Mouse (Mus musculus) A20 (cell line): ENCODE data around the gene Olfr1095.

Experiments used
- DNase-seq: peaks from one replicate; pipeline ENCODE4 v3.0.0-alpha.2; 2011; ENCODE audit warnings: low read depth, low spot score

Olfr1095 gene

GRCm38 (mm10) chr2:86851596-86851995, at the start of gene Olfr1095:
Gene Olfr1095 (minus strand): TSS chr2:86851696.
- no peak for DNase-seq

DNA sequence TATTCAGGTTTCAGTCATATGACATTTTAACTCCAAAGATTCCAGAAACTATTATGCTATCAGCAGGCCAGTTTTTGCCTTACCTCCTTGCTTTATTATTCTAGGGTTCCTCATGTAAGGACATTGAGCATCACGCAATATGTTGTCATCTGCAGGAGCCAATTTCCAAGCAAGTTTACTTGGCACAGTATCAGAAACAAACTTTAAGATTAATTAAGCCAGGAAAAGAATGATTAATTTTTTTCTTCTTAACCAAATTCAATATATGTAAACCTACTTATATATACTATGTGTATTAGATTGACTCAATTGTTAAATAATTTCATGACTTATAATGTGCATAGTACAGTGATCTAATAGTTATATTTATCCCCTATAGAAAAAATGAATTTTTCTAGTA, 40.6 kb upstream of the Olfr1095 start, which contains the start of gene Olfr1097:
TSS of gene Olfr1097 (minus strand) at position 101 of the 400 bp plus-strand sequence.
- no peak for DNase-seq

- no peak for DNase-seq
Observed at GRCm38 (mm10) chr2:86874702-86875101, 23.2 kb upstream of the Olfr1095 start, which contains the start of gene Gm13723. Gene Gm13723 (minus strand): TSS chr2:86874802.

DNA sequence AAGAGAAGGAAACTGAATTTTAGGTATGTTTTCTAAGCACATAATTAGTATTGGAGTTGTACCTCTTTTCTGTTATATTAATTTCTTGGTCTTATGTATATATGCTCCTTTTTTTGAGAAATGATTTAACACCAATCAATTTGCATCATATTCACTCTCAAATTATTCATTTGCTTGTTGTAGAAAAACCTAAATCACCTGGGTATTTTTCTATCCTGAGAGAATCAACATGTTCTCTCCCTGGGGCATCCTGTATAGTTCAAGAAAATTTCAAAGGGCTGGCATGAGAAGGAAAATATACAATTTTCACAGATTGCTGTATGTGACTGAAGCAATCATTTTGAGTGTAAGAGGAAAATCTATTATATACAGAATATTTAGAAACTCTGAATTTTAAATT, 27.1 kb downstream of the Olfr1095 start, which contains the start of gene Olfr1094:
TSS of gene Olfr1094 (plus strand) at position 301 of the 400 bp plus-strand sequence.
- DNase-seq = no peak

DNA sequence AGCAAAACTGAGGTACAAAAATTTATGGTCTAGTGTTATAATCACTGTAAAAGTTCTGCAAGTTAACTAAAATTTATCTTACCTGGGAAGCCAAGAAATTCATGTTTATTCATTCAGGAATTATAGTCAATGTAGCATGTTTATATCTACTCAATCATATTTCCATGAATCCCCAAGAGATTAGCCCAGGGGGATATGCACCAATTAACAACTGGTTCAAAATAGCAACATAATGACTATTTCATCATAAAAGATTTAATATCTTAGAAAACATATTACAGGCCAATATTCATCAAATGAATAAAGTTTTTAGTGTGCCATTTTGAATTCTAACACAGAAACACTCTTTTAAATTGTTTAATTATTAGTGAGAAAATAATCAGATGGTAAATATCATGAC, 41.6 kb downstream of the Olfr1095 start, which contains the start of gene Olfr141:
TSS of gene Olfr141 (minus strand) at position 101 of the 400 bp plus-strand sequence.
- DNase-seq = no peak
